In genomic region chr2:31868538-31869164, GRCm38 (mm10) we compare ENCODE assay signal across 22 mouse cellular contexts. TPM values are rescaled to one million over a fixed set of nuclear protein-coding genes. Genes with fewer than 3 reads are reported as not detected.
A peak's percentile ranks its signal among the peaks of the same experiment; 100 is the strongest.
DNase-seq lines count a peak whose midpoint lies in the region; ATAC-seq and TF ChIP-seq lines count a peak whose summit lies in the region.
"Had no signal": no experiment of that assay in that cellular context is flagged by ENCODE, and none has a peak within 500 bp of the region (broad histone marks: within the 10 kb centered on the region; RNA-seq: fewer than 3 reads in every experiment).

No protein-coding gene starts in this region.

- no peak overlapping the region for H3K9ac ChIP-seq in intestine, embryonic 16.5 days (ENCODE audit: low read depth, low read length)
- H3K9ac ChIP-seq in kidney, embryonic 16.5 days (replicated peaks; ENCODE audit: low read length) = no peak overlapping the region
- H3K9ac ChIP-seq: hindbrain, embryonic 12.5 days; limb, embryonic 13.5 days; neural tube, embryonic 13.5 days had no signal

- no peaks in the 10 kb centered on the region; the same call in 1 of the 2 replicates for H3K36me3 ChIP-seq in intestine, embryonic 16.5 days (ENCODE audit: control insufficient read depth, insufficient read depth, low read length)
- no peaks in the 10 kb centered on the region for H3K36me3 ChIP-seq in kidney, embryonic 16.5 days (ENCODE audit: insufficient read depth, low read length)
- H3K36me3 ChIP-seq in small intestine, adult 2 months (ENCODE audit: control insufficient read depth, insufficient read depth, low read length) = no peaks in the 10 kb centered on the region
- H3K36me3 ChIP-seq: hindbrain, embryonic 12.5 days; limb, embryonic 13.5 days; neural tube, embryonic 13.5 days had no signal

- H3K4me3 ChIP-seq in intestine, embryonic 16.5 days (ENCODE audit: low read length) = no peak overlapping the region
- H3K4me3 ChIP-seq in kidney, embryonic 16.5 days (ENCODE audit: low read length) = no peak overlapping the region
- H3K4me3 ChIP-seq in small intestine, adult 2 months (ENCODE audit: low read depth, low read length) = peak overlapping the region; percentile 49
- H3K4me3 ChIP-seq: hindbrain, embryonic 12.5 days; limb, embryonic 13.5 days; neural tube, embryonic 13.5 days had no signal

- H3K27ac ChIP-seq in intestine, embryonic 16.5 days (ENCODE audit: low read length) = peak overlapping the region; percentile 84
- H3K27ac ChIP-seq in kidney, embryonic 16.5 days (ENCODE audit: low read length) = peak overlapping the region; percentile 68
- peak overlapping the region; percentile 96 for H3K27ac ChIP-seq in small intestine, adult 2 months (ENCODE audit: insufficient read depth, low read depth, low read length)
- H3K27ac ChIP-seq: hindbrain, embryonic 12.5 days; limb, embryonic 13.5 days; neural tube, embryonic 13.5 days had no signal

- ATAC-seq in intestine, embryonic 16.5 days = peak; percentile 92
- ATAC-seq in kidney, embryonic 16.5 days (ENCODE audit: low FRiP score, low TSS enrichment) = peak; percentile 69
- ATAC-seq: activated CD4-positive, CD25-positive, alpha-beta regulatory T cell, adult 4 months; forebrain, embryonic 16.5 days; lung, postnatal 0 days had no signal

- peaks cover 9% of the 10 kb centered on the region for H3K4me1 ChIP-seq in intestine, embryonic 16.5 days (ENCODE audit: control insufficient read depth, insufficient read depth, low read length)
- peaks cover 15% of the 10 kb centered on the region; the same call in 1 of the 2 replicates for H3K4me1 ChIP-seq in kidney, embryonic 16.5 days (ENCODE audit: insufficient read depth, low read length)
- peaks cover 11% of the 10 kb centered on the region for H3K4me1 ChIP-seq in small intestine, adult 2 months (ENCODE audit: control insufficient read depth, insufficient read depth, insufficient read length, low read length)

- no peak overlapping the region for H3K4me2 ChIP-seq in intestine, embryonic 16.5 days (ENCODE audit: low read depth, low read length)
- H3K4me2 ChIP-seq in kidney, embryonic 16.5 days (replicated peaks; ENCODE audit: low read depth, low read length) = no peak overlapping the region
- H3K4me2 ChIP-seq: hindbrain, embryonic 12.5 days; limb, embryonic 13.5 days; neural tube, embryonic 13.5 days had no signal

- WGBS in intestine, embryonic 16.5 days = 48% methylated on average over 10 of the region's 10 CpGs
- WGBS in kidney, embryonic 16.5 days = 38% methylated on average over 10 of the region's 10 CpGs
- 23% methylated on average over 10 of the region's 10 CpGs for WGBS in small intestine, adult 2 months

- TF ChIP-seq POLR2A in small intestine, adult 2 months (IDR thresholded peaks at IDR 0.05; ENCODE audit: low read depth, low read length) = no peak

- TF ChIP-seq CTCF in small intestine, adult 2 months (IDR thresholded peaks at IDR 0.05; ENCODE audit: extremely low read depth, insufficient read length, insufficient replicate concordance, low read depth, low read length) = no peak

- H3K27me3 ChIP-seq in intestine, embryonic 16.5 days (replicated peaks; ENCODE audit: control insufficient read depth, insufficient read depth, low read length) = no peaks in the 10 kb centered on the region
- no peaks in the 10 kb centered on the region for H3K27me3 ChIP-seq in kidney, embryonic 16.5 days (ENCODE audit: insufficient read depth, low read length)
- no peaks in the 10 kb centered on the region for H3K27me3 ChIP-seq in small intestine, adult 2 months (ENCODE audit: control insufficient read depth, insufficient read depth, low read length)
- H3K27me3 ChIP-seq: hindbrain, embryonic 12.5 days; limb, embryonic 13.5 days; neural tube, embryonic 13.5 days had no signal

- H3K9me3 ChIP-seq in intestine, embryonic 16.5 days (ENCODE audit: control insufficient read depth, low read length) = no peaks in the 10 kb centered on the region
- H3K9me3 ChIP-seq in kidney, embryonic 16.5 days (ENCODE audit: low read length) = no peaks in the 10 kb centered on the region
- H3K9me3 ChIP-seq: hindbrain, embryonic 12.5 days; neural tube, embryonic 13.5 days had no signal

- DNase-seq in gastrocnemius, postnatal 25 days = peak; percentile 41
- no peak for DNase-seq in gastrocnemius, adult 18-20 months (ENCODE audit: low spot score)
- DNase-seq in layer of hippocampus, postnatal 10 days (ENCODE audit: low spot score in 2 of 2) = no peak
- DNase-seq in spleen, postnatal 36 days (ENCODE audit: low spot score in 2 of 2) = no peak
- DNase-seq in cerebellum, adult 9-10 months = no peak
- DNase-seq: cerebellum, postnatal 36 days; gastrocnemius, postnatal 36 days; right cerebral cortex, postnatal 25 days; thymus, adult 2 months had no signal

RNA-seq across cellular contexts. Expression of gene Lamc3, which starts 18.4 kb away (rescaled TPM):
- under 1 TPM; 0.29 to 0.79 TPM for total RNA-seq in gastrocnemius, postnatal 25 days (2021)
- total RNA-seq in gastrocnemius, adult 18-20 months (2021) = under 1 TPM; 0.16 to 0.33 TPM
- 0.44 and 0.83 TPM in 2 replicates for polyA plus RNA-seq in intestine, embryonic 16.5 days (2015; fragmentation: Nextera tagmentation; extraction: Ambion mirVana)
- polyA plus RNA-seq in kidney, embryonic 16.5 days (2015; fragmentation: Nextera tagmentation; extraction: Ambion mirVana) = 4.1 and 4.7 TPM in 2 replicates
- 2.2 and 4.4 TPM in 2 replicates for polyA plus RNA-seq in small intestine, adult 2 months (2012; rRNA removed)
- total RNA-seq in layer of hippocampus, postnatal 10 days (2021) = 10 to 100 TPM in 1 of 2 experiments, 1 to 10 TPM in 1; 9.4 to 10.2 TPM
- total RNA-seq: megakaryocyte-erythroid progenitor cell, adult 5-6 weeks; monocyte, adult 5-6 weeks had no signal
- polyA plus RNA-seq: activated CD4-positive, CD25-positive, alpha-beta regulatory T cell, adult 4 months had no signal

RNA-seq across cellular contexts. Expression of gene Fibcd1, which starts 22.8 kb away (rescaled TPM):
- not detected for total RNA-seq in gastrocnemius, postnatal 25 days (2021)
- under 1 TPM in 1 of 2 experiments, not detected in 1; 0.05 TPM for total RNA-seq in gastrocnemius, adult 18-20 months (2021)
- 0.70 and 0.77 TPM in 2 replicates for polyA plus RNA-seq in intestine, embryonic 16.5 days (2015; fragmentation: Nextera tagmentation; extraction: Ambion mirVana)
- 1.4 and 1.5 TPM in 2 replicates for polyA plus RNA-seq in kidney, embryonic 16.5 days (2015; fragmentation: Nextera tagmentation; extraction: Ambion mirVana)
- polyA plus RNA-seq in small intestine, adult 2 months (2012; rRNA removed) = 0.30 and 0.91 TPM in 2 replicates
- 10 to 100 TPM; 85.7 to 96.1 TPM for total RNA-seq in layer of hippocampus, postnatal 10 days (2021)
- total RNA-seq: gastrocnemius, postnatal 36 days; megakaryocyte-erythroid progenitor cell, adult 5-6 weeks; monocyte, adult 5-6 weeks had no signal
- polyA plus RNA-seq: activated CD4-positive, CD25-positive, alpha-beta regulatory T cell, adult 4 months had no signal

RNA-seq across cellular contexts. Expression of gene Qrfp, which starts 58.3 kb away (rescaled TPM):
- not detected for total RNA-seq in gastrocnemius, postnatal 25 days (2021)
- not detected for total RNA-seq in gastrocnemius, adult 18-20 months (2021)
- 0.07 TPM in 1 of 2 replicates, not detected in the other for polyA plus RNA-seq in intestine, embryonic 16.5 days (2015; fragmentation: Nextera tagmentation; extraction: Ambion mirVana)
- 0.09 TPM in 1 of 2 replicates, not detected in the other for polyA plus RNA-seq in kidney, embryonic 16.5 days (2015; fragmentation: Nextera tagmentation; extraction: Ambion mirVana)
- polyA plus RNA-seq in small intestine, adult 2 months (2012; rRNA removed) = 0.06 and 0.11 TPM in 2 replicates
- total RNA-seq in layer of hippocampus, postnatal 10 days (2021) = not detected
- total RNA-seq: adrenal gland, postnatal 4 days; gastrocnemius, postnatal 36 days; left cerebral cortex, adult 18-20 months; megakaryocyte-erythroid progenitor cell, adult 5-6 weeks had no signal

Comparison
In these comparisons a context has a peak if more than half of its experiments do, and no peak if none do; other contexts are left out.
1. RNA of gene Lamc3, which starts 18.4 kb away (total RNA-seq): 9.4 to 10.2 TPM in layer of hippocampus, postnatal 10 days; 0.29 to 0.79 TPM in gastrocnemius, postnatal 25 days and 0.16 to 0.33 TPM in gastrocnemius, adult 18-20 months; every median in the first group is over 4 times any median in the second.
2. RNA of gene Fibcd1, which starts 22.8 kb away (total RNA-seq): 85.7 to 96.1 TPM in layer of hippocampus, postnatal 10 days; 0.05 TPM in gastrocnemius, adult 18-20 months and not detected in gastrocnemius, postnatal 25 days; every median in the first group is over 10 times any median in the second.
3. Peak in every context shown above with its lines, with median percentiles within 50 percentile points of each other: H3K27ac ChIP-seq.